Mouse (Mus musculus) kidney, adult 8-10 months (tissue): Measurements from ENCODE around the gene Tmem132b.
"Not testable (repeated sequence)": the region's sequence is repeated elsewhere in the genome, so short reads cannot be mapped to it uniquely, and the experiment has no call there.

Source experiments
- DNase-seq, 2 experiments: peaks; one replicate each; pipeline ENCODE4 v3.0.0; 2022

Gene Tmem132b

DNA sequence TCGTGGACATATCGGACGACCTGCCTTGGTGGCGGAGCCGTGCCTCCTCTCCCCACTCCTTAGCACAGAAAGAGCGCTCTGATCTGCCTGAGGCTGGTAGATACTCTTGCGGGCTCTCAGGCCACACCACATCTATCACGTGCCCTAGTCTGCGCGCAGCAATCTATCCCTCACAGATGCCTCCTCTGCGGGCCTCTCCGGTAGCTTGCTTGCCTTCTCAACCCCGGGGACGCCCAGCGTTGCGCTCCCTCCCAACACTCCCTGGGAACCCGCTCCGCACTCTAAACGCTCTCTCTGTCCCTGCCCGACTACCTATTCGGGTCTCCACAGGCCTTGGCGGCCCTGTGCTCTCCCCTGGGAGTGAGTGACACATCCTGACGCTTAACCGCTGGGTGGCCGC lies at the start of gene Tmem132b:
TSS of gene Tmem132b (plus strand) at position 141 of the 400 bp plus-strand sequence.
- DNase-seq = no peak

DNA sequence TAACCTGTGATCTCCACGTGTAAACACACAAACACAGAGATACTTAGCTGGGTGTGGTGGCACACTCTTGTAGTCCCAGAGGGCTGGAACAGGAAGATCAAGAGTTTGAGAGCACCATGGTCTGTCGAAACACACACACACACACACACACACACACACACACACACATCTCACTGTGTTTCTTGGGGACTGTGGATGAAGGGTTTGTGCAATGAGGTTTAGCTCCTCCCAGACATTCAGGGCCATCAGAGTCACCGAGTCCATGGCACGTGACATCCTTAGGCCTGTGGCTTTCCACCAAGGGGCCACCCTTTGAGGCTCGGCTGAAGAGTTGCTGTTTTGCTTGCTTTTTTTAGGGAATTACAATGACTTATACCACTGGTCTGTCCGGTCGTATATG lies 49.1 kb upstream of the Tmem132b start:
- no peak for DNase-seq

DNA sequence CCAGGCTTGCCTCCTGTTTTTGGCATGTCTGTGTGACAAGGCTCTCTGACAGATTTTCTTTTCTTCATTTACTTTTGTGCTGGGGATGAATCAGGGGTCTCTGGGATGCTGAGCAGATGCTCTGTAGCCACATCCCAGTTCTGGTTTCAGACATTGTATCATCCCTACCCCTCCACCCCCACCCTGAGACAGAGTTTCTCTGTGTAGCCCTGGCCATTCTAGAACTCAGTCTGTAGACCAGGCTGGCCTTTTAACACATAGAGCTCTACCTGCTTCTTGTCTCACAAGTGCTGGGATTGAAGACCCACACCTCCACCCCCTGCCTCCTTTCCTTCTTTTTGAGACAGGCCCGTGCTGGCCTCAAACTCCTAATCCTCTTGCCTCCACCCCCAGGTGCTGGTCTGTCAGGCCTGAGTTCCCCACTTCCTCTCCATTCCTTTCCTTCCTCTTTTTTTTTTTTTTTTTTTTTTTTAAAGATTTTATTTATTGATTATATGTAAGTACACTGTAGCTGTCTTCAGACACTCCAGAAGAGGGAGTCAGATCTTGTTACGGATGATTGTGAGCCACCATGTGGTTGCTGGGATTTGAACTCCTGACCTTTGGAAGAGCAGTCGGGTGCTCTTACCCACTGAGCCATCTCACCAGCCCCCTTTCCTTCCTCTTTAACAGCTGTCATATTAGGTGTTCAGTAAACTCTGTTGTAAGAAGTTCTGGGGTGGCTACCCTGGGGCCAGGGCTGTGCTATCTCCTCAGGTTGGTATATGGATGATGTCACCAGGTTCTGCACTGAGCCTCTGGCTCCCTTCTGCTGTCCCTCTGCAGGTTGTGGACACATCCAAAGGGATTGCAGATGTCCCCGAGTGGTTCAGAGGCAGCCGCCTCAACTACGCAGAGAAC lies 47.6 kb upstream of the Tmem132b start:
- DNase-seq = no peak

DNA sequence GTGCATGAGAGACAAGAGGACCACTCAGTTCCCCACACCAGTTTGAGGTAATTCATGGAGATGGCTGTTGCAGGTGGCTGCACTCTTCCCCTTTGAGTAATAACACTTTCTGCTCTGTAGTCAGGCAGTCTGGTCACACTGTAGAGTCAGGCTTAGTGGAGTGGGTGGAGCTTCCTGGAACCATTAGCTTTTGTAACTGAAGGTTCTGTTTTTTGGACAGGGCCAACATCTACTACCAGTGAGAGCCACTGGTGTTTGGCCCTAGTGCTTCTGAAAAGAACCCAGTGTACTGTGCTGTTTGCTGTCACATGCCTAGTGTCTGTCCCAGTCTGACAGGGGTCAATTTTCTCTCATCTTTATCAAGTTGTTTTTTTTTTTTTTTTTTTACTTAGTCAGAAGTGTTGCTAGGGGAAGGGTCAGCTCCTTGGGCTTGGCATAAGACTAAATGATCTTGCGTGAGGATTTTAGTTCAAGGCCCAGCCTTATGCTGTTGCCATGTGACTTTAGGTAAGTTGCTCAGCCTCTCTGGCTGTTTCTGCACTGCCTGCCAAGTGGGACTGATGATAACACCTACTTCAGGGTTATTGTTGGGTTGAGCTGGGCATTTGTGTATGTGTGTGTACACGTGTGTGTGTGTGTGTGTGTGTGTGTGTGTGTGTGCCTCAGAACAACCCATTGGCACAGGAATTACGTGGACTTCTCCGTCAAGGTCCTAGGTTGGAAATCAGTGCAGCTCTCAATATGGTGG lies 46.4 kb upstream of the Tmem132b start:
- DNase-seq = no peak

DNA sequence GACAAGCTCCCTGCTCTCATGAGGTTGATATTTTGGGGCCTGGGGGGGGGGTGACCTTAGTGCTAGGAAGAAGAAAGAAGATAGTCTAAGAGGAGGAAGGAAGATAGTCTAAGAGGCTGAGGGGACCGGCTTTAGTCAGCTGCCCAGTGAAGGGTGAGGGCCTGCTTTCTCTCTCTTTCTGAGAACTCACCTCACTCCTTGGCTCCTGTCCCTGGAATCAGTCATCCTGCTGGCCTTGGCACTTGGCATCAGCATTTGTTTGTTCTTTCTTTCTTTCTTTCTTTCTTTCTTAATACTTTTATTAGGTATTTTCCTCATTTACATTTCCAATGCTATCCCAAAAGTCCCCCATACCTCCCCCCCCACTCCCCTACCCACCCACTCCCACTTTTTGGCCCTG lies 45.5 kb upstream of the Tmem132b start:
- DNase-seq = no peak

DNA sequence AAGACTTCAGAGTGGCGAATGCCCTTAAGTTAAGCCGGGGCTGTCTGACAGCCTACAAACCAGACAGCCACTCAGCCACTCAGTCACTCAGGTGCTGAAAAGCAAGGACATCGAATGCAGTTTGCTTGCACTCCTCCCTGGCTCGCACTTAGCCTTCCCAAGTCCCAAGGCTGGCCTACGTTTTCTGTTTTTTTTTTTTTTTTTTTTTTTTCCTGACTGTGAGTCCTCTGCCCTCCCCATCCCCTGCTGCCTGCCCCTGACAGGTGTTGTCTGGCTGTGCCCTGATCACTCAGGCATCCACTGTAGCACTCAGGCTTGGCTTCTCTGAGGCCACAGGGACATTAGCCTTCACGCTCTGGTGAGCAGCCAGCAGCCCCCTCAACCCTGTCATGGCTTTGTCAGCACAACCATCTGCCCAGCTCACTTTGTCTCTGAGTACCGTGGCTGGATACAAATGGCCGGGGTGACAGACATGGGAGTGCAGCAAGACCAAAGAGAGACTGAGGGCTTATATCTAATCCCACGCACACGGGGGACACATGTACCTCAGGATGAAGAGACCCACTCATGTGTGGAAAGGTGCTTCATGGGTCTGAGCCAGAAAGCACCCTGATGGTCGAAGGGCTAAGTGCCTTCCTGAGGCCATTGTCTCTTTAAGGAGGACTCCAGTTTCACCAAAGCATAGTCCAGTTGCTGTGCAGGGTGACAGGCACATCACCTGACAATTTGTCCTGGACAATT lies 44.0 kb upstream of the Tmem132b start:
- peak; percentile 85 to 91 for DNase-seq

DNA sequence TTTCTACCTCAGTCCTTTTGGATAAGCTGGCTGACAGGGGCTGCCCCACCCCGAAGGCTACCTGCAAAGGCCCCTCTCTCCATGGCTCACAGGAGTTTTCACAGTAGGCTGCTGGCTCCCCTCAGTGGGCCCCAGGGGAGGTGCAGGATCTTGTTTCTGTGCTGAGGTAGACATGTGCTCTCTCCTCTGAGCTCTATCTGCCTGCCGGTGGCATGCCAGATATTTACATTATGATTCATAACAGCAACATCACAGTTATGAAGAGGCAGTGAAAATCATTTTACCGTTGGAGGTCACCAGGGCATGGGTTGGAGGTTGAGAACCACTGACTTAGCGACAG lies 43.5 kb upstream of the Tmem132b start:
- no peak for DNase-seq

DNA sequence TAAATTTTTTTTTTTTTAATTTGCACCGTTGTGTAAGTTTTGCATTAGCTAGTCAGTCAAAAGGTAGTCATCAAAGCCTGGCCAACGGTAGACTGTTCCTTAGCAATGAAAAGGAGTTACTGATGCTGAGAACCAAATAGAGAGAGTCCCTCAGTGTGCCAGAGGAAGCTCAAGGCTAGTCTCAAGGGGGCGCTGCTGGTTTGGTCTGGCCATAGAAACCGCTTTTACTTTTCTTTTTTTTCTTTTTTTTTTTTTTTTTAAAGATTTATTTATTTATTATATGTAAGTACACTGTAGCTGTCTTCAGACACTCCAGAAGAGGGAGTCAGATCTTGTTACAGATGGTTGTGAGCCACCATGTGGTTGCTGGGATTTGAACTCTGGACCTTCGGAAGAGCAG lies 42.6 kb upstream of the Tmem132b start:
- not testable (repeated sequence) for DNase-seq

DNA sequence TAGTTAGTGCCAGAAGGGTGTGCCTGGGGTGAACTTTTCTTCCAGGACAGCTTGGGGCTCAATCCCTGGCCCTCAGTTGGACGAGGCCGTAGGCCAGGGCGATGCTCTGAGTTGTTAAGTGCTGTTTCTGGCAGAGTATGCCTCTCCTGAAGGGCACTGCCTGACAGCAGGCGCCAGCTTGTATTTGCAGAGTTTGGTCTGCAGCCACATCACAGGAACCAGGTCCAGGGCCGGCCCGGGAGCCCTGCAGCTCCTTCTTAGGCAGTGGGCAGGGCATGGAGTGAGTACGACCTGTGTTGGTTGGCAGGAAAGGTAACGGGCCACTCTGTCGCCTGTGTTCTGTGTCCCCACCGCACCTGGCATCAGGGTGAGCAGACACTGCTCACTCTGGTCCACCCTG lies 40.5 kb upstream of the Tmem132b start:
- no peak for DNase-seq

DNA sequence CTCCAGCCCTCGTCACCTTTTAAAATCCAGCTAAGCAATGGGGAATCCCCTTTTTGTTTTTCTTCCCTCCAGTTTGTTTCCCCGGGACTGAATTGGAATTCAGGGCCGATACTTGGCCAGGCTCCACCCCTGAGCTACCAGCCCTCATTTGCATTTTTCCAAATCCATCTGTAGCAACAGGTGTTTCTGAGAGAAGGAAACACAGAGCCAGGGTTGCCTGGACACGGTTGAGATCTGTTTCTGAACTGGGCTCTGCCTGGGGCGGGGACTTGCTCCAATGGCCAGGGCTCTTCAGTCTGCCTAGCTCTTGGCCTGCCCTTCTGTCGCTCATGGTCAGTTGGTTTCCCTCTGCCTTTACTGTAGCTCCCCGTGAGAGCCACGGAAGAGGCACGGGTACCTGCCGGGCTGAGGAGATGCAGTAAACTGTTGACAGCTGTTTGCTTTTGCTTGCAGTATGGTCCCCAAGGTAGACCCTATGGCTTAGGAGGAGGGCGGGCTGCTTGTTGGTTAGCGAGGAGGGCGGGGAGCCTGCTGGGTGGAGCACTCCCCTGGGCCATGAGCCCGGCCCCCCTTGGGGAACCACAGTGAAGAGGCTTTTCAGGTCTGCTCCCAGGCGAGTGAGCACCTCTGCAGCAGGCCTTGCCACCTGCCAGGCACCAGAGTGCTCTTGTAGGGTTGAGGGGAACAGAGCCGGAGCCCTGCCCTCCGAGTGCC lies 39.0 kb upstream of the Tmem132b start:
- no peak for DNase-seq

DNA sequence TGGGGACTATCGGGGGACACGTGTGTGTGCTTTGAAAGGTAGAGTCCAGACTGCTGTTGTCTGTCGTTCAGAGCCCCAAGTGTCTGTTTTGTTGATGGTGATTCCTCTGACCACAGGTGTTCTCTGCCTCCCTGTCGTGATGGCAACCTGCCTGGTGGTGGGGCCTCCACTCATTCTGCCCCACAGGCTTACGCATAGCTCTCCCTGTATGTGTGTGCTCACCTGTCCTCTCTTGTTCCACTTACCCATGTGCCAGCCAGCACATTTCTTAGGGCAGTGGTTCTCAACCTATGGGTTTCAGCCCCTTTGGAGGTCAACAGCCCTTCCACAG lies 38.5 kb upstream of the Tmem132b start:
- no peak for DNase-seq

DNA sequence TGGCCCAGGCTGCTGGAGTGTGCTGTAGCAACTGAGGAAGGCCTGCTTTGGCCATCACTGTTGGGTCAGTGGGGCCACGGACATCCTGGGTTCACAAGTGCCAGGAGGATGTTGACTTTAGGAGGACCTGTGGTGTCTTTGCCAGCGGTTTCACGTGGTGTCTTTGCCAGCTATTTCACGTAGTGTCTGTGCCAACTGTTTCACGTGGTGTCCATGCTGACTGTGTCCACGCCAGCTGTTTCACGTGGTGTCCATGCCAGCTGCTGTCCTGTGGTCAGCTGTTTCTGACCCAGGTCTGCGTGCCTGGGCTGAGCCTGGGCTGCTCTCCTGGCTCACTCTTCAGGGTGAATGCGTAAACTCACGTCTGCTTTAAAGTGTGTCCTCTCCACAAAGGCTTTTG lies 35.9 kb upstream of the Tmem132b start:
- peak; percentile 63 to 87 for DNase-seq

DNA sequence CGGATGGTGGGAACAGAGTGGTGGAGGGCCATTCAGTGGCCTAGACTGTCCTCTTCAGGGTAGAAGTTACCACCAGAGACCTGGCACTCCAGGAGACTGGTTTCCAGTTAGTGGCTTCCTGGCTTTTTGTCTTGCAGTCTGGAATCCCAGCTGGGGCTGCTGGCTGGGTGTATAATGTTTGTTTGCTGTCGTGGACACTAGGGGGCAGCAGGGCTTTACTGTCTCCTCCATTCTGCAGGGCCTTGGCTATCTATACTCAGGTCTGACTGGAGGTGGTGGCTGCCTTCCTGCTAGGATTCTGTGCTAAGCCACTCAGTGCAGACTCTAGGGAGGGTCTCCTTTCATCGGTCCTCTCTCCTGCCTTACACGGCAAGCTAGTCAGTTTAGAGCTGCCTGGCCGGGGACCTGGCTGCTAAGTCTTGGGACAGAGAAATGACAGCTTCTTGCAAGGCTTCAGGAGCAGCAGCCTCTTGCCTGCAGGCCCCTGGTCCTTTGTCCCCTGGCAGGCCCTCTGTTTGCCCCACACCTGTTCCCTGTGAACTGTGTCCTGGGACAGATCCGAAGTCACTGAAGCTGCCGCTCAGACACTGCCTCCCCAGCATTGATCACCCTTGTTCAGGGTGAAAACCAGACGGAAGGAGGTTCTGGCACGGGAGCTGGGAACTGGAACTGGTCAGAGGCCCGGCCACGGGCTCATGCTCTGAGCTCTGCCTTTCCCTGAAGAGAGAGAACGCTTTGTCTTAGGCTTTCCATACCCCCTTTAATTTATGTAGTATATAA lies 33.6 kb upstream of the Tmem132b start:
- peak in 1 of 2 experiments; percentile 69 for DNase-seq

DNA sequence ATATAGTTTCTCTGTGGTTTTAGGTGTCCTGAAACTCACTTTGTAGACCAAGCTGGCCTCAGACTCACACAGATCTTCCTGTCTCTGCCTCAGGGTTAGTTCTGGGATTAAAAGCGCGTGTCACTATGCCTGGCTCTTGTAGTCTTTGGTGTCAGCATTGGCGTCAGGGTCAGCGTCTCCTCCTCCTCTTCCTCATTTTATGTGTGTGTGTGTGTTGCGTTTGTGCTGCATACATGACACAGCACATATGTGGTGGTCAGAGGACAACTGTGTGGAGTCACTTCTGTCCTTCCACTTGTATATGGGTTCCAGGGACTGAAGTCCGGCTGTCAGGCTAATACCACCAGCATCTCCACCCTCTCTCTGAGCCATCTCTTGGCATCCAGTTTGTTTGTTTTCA lies 30.1 kb upstream of the Tmem132b start:
- no peak for DNase-seq

DNA sequence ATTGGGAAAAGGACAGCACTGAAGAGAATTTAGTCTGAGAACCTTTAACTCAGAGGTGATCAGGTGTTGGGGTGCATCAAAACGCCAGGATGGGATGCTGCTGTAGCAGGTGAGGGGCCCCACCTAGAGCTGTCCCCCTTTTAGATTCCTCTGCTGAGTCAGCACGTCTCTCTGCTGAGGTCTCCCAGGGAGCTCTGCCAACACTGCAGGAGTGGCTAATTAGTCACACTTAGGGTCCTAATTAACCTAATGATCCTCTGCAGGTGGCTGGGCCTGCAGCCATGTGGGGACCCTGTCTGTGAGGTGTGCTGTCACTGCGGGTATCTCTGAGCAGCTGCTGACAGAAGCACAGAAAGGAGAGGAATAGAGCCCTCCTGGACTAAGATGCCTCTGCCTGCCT lies 29.4 kb upstream of the Tmem132b start:
- DNase-seq = no peak

DNA sequence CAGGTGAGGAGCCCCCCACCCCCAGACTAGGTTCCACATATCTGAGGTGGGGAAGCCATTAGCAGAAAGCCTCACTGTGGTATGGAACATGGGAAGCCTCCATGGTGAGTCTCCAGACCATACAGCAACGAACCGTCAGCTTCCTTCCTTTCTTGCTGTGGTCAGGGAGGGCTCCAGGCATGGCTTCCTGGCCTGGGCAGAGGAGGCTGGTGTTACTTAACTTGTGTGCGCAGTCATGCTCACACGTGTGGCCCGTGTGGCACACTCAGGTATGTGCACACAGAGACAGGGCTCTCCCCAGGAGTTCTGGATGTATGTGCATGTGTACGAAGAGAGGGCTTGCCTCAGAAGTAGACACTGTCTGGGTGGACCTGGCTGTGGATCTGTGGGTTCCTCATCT lies 27.9 kb upstream of the Tmem132b start:
- no peak for DNase-seq

DNA sequence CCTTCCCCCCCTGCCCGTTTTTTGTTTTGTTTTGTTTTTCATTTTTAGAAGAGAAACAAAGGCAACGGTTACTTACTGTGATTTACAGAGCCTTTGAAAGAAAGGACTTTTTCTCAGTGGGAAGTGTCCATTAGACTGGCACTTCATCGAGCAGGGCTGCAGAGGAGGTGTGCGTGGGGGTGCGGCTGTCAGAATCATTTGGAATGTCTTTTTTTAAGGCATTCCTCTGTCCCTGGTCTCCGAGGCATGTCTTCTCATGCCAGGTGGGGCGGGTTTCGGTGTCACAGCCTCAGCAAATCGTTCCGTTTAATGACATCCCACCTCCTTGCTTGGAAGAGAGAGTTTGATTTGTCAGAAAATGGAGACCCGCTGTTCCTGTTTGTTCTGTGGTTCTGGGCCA lies 26.9 kb upstream of the Tmem132b start:
- no peak for DNase-seq

DNA sequence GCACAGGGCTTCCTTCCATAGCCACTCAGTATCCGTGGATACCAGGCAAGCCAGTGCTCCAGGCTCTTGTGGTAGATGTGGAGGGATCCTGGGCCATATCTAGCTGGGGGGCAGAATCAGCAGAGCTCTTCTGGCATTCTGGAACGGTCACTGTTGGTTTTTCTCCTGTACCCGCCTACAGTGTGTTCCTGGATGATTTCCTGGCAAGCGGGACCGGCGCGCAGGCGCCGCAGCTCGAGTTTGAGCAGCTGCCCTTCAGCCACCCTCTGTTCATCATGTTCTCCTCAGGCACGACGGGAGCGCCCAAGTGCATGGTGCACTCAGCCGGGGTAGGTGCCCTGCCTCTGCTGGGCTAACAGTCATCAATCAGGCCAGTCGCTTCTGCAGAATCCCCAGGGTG lies 25.6 kb upstream of the Tmem132b start:
- no peak for DNase-seq

DNA sequence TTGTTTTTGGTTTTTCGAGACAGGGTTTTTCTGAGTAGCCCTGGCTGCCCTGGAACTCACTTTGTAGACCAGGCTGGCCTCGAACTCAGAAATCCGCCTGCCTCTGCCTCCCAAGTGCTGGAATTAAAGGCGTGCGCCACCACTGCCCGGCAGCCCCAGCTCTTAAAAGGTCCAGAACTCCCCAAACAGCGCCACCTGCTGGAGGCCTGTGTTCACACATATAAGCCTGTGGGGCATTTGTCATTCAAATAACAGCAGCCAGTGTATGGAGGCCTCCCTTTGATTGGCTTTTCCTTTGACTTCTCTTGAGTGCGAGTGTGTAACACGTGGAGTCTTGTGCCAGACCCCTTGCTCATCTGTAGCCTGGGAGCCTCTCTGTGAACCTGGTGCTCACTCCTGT lies 24.0 kb upstream of the Tmem132b start:
- no peak for DNase-seq

DNA sequence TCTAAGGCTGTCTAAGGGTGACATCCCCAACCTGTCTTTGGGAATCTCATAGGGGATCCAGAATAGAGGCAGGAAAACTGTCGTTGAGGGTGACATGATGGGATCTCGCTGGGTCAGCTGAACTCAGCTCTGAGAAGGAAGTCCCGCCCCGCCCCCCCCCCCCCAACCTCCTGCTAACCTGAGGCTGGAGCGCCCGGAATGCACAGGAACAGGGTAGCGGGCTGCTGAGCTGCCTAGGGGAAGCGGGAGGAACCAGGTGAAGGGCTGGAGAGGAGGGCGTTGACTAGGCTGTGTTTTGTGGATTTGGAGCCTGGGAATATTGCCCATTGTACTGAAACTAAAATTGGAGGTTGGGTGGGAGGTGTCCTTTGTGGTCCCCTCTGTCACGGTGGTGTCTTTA lies 23.6 kb upstream of the Tmem132b start:
- no peak for DNase-seq

DNA sequence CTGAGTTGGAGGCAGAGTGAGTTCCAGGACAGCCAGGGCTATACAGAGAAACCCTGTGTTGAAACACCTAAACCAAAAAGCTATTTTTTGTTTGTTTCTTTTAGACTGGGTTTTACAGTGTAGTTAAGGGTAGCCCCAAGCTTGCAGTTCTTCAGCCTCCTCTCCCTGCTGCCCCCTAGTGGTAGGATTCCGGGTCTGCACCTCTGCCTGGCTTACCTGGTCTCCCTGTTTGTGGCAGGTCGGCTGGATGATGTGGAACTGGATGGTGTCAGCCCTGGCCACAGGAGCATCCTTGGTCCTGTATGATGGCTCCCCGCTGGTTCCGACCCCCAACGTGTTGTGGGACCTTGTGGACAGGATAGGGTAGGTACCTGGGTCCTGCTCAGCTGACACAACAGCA lies 22.0 kb upstream of the Tmem132b start:
- DNase-seq = peak; percentile 23 to 45

DNA sequence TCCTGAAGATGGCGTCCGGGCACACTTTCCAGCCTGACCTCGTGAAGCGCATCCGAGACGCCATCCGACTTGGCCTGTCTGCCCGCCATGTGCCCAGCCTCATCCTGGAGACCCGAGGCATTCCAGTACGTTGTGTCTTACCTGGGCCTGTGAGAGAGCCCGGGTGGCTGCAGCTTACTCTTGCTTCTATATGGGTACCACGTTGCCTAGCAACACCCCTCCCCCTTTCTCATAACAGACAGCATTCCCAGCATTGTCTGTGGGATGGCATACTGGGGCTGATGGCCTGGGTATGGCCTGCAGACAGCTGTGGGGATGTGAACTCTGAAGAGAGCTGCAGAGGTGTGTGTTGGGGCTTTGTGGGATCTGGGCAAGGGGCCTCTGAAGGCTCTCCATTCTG lies 16.6 kb upstream of the Tmem132b start:
- DNase-seq = no peak
